Mouse (Mus musculus) limb, embryonic 12.5 days (tissue): ENCODE measurements around the gene Zfp740. TPM values are rescaled to one million over a fixed set of nuclear protein-coding genes. Genes with fewer than 3 reads are reported as not detected.

Experiments
- ATAC-seq: fragments of 200-750 bp; cut with Nextera tagmentation; 2 replicates; pipeline ENCODE4 v1.8.0; 2017; ENCODE audit warnings: low read depth, moderate TSS enrichment; ENCODE audit not compliant: insufficient number of reproducible peaks, insufficient read depth, low FRiP score, low TSS enrichment
- H3K27ac ChIP-seq: fragments of 300-500 bp; sonication (generic); 2 replicates; pipeline ENCODE4 v1.5.1; 2016; ENCODE audit warnings: mild to moderate bottlenecking, moderate library complexity
- H3K27me3 ChIP-seq: fragments of 300-500 bp; sonication (generic); 2 replicates; pipeline ENCODE4 v1.6.1; 2016; ENCODE audit warnings: mild to moderate bottlenecking, moderate library complexity
- H3K36me3 ChIP-seq: fragments of 300-500 bp; sonication (generic); 2 replicates; pipeline ENCODE4 v1.6.1; 2016; ENCODE audit warnings: mild to moderate bottlenecking, moderate library complexity
- H3K4me1 ChIP-seq: fragments of 300-500 bp; sonication (generic); replicated peaks from 2 replicates; pipeline ENCODE4 v1.6.1; 2016
- H3K4me2 ChIP-seq: fragments of 300-500 bp; sonication (generic); 2 replicates; pipeline ENCODE4 v1.6.1; 2016; ENCODE audit warnings: mild to moderate bottlenecking, moderate library complexity
- H3K4me3 ChIP-seq: fragments of 300-500 bp; sonication (generic); replicated peaks from 2 replicates; pipeline ENCODE4 v1.5.1; 2016; ENCODE audit warnings: mild to moderate bottlenecking
- H3K9ac ChIP-seq: fragments of 300-500 bp; sonication (generic); replicated peaks from 2 replicates; pipeline ENCODE4 v1.6.1; 2016; ENCODE audit warnings: mild to moderate bottlenecking, moderate library complexity
- H3K9me3 ChIP-seq: fragments of 300-500 bp; sonication (generic); 2 replicates; pipeline ENCODE4 v1.6.1; 2016; ENCODE audit warnings: mild to moderate bottlenecking, moderate library complexity
- WGBS: fragments of 180-500 bp; shearing (Covaris S2); methylation state at CpG from one replicate; pipeline ENCODE4 v1.1.7; 2016; 5-methylcytosine and 5-hydroxymethylcytosine counted together
- polyA plus RNA-seq: library from polyadenylated mRNA; unstranded; fragments of >200 nt; fragmentation: Nextera tagmentation; extraction: Ambion mirVana; gene quantifications from 2 replicates; pipeline ENCODE4 v1.2.1, GENCODE M21; 2016

Zfp740 gene
- polyA plus RNA-seq, 1 experiment from 2014 or later = 108 TPM

- Histone ChIP-seq H3K9me3 (peaks cover 5% of the 10 kb centered on the region; the same call in 1 of the 2 replicates), H3K9ac (no peak overlapping the region), H3K4me3 (no peak overlapping the region), H3K4me1 (no peaks in the 10 kb centered on the region), H3K27me3 (no peaks in the 10 kb centered on the region), H3K27ac (no peak overlapping the region), H3K36me3 (peaks cover 40% of the 10 kb centered on the region; the same call in 1 of the 2 replicates), H3K4me2 (no peak overlapping the region)
- 89% methylated on average over 7 of the region's 7 CpGs for WGBS
- no peak for ATAC-seq
Measured at GRCm38 (mm10) chr15:102176571-102177316, 26.3 kb upstream of the Zfp740 start.

DNA sequence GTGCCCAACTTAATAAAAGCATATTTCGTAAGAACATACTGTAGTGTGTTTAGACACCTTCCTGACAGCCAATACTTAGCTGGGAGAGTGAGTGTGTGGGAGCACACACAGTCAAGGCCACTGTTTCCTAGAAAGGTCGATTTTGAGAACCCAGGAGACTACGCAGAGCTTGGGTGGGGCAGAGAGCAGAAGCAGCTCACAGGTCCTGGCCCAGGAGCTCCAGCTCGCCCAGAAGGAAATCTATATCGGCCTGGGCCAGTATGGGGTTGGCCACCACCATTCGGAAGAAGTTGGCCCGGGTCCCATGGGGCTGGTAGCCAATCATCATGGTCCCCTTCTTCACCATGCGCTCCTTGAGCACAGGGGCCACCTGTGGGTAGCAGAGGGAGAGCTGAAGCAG, 25.6 kb upstream of the Zfp740 start:
- peaks cover 40% of the 10 kb centered on the region; the same call in 1 of the 2 replicates for H3K36me3 ChIP-seq
- no peak overlapping the region for H3K27ac ChIP-seq
- 90% methylated on average over 8 of the region's 8 CpGs for WGBS
- no peak overlapping the region for H3K9ac ChIP-seq
- no peak overlapping the region for H3K4me2 ChIP-seq
- no peak for ATAC-seq
- no peaks in the 10 kb centered on the region for H3K4me1 ChIP-seq
- H3K4me3 ChIP-seq = no peak overlapping the region
- H3K9me3 ChIP-seq = peaks cover 5% of the 10 kb centered on the region; the same call in 1 of the 2 replicates
- H3K27me3 ChIP-seq = no peaks in the 10 kb centered on the region

DNA sequence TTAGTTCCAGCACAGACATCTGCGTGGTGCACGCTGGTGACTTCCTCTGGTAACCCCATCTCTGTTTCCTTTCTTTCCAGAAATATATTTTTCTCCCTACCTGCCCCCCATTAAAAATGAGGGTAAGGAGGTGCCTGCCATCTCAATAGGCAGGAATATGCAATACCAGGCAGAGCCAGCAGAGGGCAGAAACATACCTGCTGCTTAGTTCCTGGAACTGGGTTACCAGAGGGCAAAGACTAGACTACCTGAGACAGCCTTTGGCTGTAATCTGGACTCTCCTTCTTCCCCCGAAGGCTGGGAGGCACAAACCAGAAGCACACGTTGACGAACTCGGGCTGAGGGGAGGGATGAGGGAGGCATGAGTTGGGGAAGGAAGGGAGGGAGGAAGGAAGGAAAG, 24.8 kb upstream of the Zfp740 start:
- no peak overlapping the region for H3K27ac ChIP-seq
- ATAC-seq = no peak
- H3K4me2 ChIP-seq = no peak overlapping the region

GRCm38 (mm10) chr15:102179106-102179505, 23.9 kb upstream of the Zfp740 start:
- no peak overlapping the region for H3K4me3 ChIP-seq
- no peaks in the 10 kb centered on the region for H3K27me3 ChIP-seq
- H3K9me3 ChIP-seq = peaks cover 5% of the 10 kb centered on the region; the same call in 1 of the 2 replicates
- no peaks in the 10 kb centered on the region for H3K4me1 ChIP-seq
- no peak for ATAC-seq
- no peak overlapping the region for H3K4me2 ChIP-seq
- peaks cover 55% of the 10 kb centered on the region for H3K36me3 ChIP-seq
- 85% methylated on average over 9 of the region's 9 CpGs for WGBS
- H3K9ac ChIP-seq = no peak overlapping the region
- no peak overlapping the region for H3K27ac ChIP-seq

More for the DNA sequence above, 24.8 kb upstream of the Zfp740 start:
- H3K4me1 ChIP-seq = no peaks in the 10 kb centered on the region
- H3K4me3 ChIP-seq = no peak overlapping the region
- H3K27me3 ChIP-seq = no peaks in the 10 kb centered on the region
- H3K9me3 ChIP-seq = peaks cover 5% of the 10 kb centered on the region; the same call in 1 of the 2 replicates
- no peak overlapping the region for H3K9ac ChIP-seq
- H3K36me3 ChIP-seq = peaks cover 47% of the 10 kb centered on the region
- 12% methylated on average over 6 of the region's 6 CpGs for WGBS

DNA sequence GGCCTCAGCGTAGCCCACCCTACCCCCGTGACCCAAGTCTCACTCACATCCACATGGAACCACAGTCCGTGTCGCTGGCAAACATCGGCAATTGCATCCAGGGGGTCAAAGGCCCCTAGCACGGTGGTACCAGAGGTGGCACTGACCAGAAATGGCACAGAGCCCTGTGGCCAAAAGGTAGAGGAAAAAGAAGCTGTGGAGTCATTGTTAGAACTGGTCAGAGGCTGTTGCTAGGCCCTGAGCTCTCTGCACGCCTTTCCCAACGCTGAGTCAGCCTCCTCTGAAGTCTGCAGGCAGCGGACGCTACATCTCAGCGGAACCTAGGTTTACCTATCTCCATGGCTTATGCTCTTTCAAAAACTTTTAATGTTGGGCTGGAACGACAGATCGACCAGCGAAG, 23.1 kb upstream of the Zfp740 start:
- Histone ChIP-seq H3K9ac (no peak overlapping the region), H3K36me3 (peaks cover 58% of the 10 kb centered on the region), H3K27ac (no peak overlapping the region), H3K9me3 (no peaks in the 10 kb centered on the region), H3K4me3 (no peak overlapping the region), H3K27me3 (no peaks in the 10 kb centered on the region), H3K4me1 (no peaks in the 10 kb centered on the region), H3K4me2 (no peak overlapping the region)
- ATAC-seq = no peak
- 91% methylated on average over 14 of the region's 14 CpGs for WGBS

DNA sequence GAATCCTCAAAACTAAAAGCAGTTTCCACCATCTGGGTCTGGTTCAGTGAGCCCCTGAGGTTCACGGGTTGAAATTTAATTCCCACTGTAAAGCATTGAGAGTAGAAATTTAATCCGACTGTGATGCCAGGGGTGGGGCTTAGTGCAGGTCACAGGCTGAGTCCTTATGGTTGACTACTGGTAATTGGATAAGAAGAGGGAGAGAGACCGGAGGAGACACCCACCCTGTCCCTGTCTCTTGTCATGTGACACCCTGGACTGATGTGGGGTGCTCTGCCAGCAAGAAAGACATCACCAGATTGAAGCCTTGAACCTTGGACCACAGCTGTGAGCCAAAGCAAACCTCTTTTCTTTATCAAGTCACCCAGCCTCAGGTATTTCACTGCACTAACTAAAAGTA, 20.0 kb upstream of the Zfp740 start:
- Histone ChIP-seq H3K36me3 (peaks cover 69% of the 10 kb centered on the region), H3K9ac (no peak overlapping the region), H3K4me1 (no peaks in the 10 kb centered on the region), H3K4me3 (no peak overlapping the region), H3K27me3 (no peaks in the 10 kb centered on the region), H3K9me3 (no peaks in the 10 kb centered on the region), H3K4me2 (no peak overlapping the region), H3K27ac (no peak overlapping the region)
- ATAC-seq = no peak
- WGBS = 73% methylated on average over 3 of the region's 3 CpGs

DNA sequence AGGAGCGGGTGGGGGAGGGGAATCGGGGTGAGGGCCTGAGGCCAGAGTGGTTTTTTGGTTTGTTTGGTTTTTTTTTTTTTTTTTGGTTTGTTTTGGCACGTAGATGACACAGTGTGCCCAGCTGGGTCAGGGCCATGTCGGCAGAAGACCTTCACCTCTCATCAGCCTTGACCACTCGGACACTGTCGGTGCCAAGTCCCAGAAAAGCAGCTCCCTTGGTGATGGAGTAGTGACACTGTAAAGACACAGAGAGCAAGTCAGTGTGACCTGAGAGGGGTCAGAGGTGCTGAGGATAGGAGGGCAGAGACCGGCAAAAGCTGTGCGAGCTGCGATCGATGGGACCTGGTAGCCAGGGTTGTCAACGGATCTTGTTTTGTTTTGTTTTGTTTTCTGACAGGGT, 16.8 kb upstream of the Zfp740 start:
- Histone ChIP-seq H3K4me2 (no peak overlapping the region), H3K27ac (no peak overlapping the region), H3K4me3 (no peak overlapping the region), H3K27me3 (no peaks in the 10 kb centered on the region), H3K9ac (no peak overlapping the region), H3K4me1 (no peaks in the 10 kb centered on the region), H3K9me3 (no peaks in the 10 kb centered on the region), H3K36me3 (peaks cover 54% of the 10 kb centered on the region)
- 86% methylated on average over 11 of the region's 11 CpGs for WGBS
- no peak for ATAC-seq

- H3K4me2 ChIP-seq = no peak overlapping the region
- no peak overlapping the region for H3K9ac ChIP-seq
- H3K9me3 ChIP-seq = no peaks in the 10 kb centered on the region
- H3K27me3 ChIP-seq = no peaks in the 10 kb centered on the region
- no peak overlapping the region for H3K4me3 ChIP-seq
- 0 out of 2 replicates have a peak, but pooled peaks cover 6% of the 10 kb centered on the region for H3K4me1 ChIP-seq
- H3K36me3 ChIP-seq = peaks cover 52% of the 10 kb centered on the region
- no peak for ATAC-seq
- no peak overlapping the region for H3K27ac ChIP-seq
- WGBS = 89% methylated on average over 10 of the region's 10 CpGs
Measured at GRCm38 (mm10) chr15:102188096-102188495, 15.0 kb upstream of the Zfp740 start.

DNA sequence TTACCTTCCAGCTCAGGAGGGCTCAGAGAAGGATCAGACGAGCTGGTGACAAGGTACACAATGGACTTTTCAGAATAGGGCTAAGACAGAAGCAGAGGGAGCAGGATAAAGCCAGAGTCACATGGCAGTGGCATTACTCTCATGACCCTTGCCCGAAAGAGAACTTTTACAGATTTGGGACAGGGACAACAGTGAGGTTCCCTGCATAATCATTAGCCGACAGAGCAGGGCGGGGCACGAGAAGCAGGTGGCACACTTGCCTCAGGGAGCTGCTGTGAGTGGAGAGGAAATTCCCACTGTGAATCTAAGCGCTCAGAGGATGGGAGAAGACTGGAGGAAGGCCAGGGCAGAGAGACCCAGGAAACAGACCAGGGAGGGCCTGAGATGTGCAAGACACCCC, 14.2 kb upstream of the Zfp740 start:
- Histone ChIP-seq H3K4me1 (0 out of 2 replicates have a peak, but pooled peaks cover 6% of the 10 kb centered on the region), H3K27ac (no peak overlapping the region), H3K9ac (no peak overlapping the region), H3K36me3 (peaks cover 45% of the 10 kb centered on the region), H3K4me3 (no peak overlapping the region), H3K9me3 (no peaks in the 10 kb centered on the region), H3K4me2 (no peak overlapping the region), H3K27me3 (no peaks in the 10 kb centered on the region)
- no peak for ATAC-seq
- WGBS = 66% methylated on average over 6 of the region's 6 CpGs

DNA sequence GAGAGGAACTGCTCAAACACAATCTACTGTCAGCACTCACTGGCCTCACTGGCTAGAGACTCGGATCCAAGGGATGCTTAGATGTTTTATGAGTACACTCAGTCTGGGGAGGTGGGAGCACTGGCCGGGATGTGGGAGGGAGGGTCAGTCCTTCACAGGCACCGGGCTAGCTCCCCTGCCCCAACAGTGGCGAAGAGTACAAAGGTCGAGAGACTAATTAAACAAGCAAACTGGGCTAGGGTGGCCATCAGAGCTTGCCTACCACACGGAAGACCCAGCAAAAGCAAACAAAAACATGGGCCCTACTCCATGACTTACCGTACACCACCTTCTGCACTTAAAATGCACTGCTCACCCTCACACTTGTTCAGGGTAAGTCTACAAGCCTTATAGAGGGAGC, 11.3 kb upstream of the Zfp740 start:
- Histone ChIP-seq H3K36me3 (peaks cover 17% of the 10 kb centered on the region), H3K4me1 (0 out of 2 replicates have a peak, but pooled peaks cover 6% of the 10 kb centered on the region), H3K27me3 (no peaks in the 10 kb centered on the region), H3K9ac (no peak overlapping the region), H3K4me2 (no peak overlapping the region), H3K4me3 (no peak overlapping the region), H3K27ac (0 out of 2 replicates have a peak overlapping the region, but pooled peaks have one; percentile 23), H3K9me3 (no peaks in the 10 kb centered on the region)
- no peak for ATAC-seq
- 57% methylated on average over 7 of the region's 7 CpGs for WGBS

DNA sequence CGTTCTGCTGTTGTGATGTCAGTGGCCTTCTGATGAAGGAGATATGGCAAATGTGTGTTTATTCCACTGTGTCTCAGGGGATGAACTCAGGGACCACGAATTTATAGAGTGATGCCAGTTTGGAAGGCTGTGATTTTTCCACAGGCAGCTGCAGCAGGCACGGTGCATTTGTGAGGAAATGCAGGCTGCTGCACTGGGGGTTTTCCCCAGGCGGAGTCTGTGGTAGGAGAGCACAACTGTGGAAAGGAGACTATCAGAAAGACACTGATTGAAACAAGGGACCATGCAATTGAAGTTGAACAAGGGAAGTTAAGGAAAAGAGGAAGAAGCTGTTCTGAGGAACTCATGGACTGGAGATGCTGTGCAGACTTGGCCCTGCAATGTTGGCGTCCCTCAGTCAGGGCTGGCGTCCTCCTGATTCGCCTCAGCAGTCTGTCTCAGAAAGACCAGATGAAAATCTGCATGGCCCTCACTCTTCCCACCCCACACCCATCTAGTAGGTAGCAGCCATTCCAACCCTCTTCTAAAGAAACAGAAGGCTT, 10.7 kb upstream of the Zfp740 start:
- Histone ChIP-seq H3K27me3 (no peaks in the 10 kb centered on the region), H3K4me1 (0 out of 2 replicates have a peak, but pooled peaks cover 6% of the 10 kb centered on the region), H3K27ac (no peak overlapping the region), H3K4me2 (no peak overlapping the region), H3K36me3 (peaks cover 12% of the 10 kb centered on the region; the same call in 1 of the 2 replicates), H3K4me3 (no peak overlapping the region), H3K9me3 (no peaks in the 10 kb centered on the region), H3K9ac (no peak overlapping the region)
- no peak for ATAC-seq
- WGBS = 78% methylated on average over 7 of the region's 7 CpGs
